Mouse (Mus musculus): ENCODE data around the gene Zfp827. TPM values are rescaled to one million over a fixed set of nuclear protein-coding genes. Genes with fewer than 3 reads are reported as not detected.

Zfp827 gene
- polyA plus RNA-seq, 1 experiment from 2014 or later = 11.4 TPM

DNA sequence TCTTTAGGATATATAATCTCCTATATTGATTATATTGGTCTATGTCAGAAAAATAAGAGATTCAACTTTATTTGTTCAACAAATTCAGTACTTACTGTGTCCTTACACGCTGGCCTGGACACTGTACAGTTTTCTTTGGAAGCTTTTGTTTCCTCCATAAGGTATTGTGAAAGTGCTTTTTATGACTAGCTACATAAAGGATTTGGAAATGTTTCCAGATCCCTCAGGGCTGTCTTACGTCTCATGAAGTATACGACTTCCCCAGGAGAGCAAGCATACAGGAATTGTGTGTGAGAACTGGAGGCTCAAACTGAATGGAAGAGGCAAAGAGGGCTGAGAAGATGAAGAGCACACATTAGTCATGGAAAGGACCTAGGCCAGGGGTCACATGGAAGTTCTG lies 45.1 kb downstream of the Zfp827 start:
- no peak overlapping the region for H3K4me2 ChIP-seq (replicated peaks)
- no peaks in the 10 kb centered on the region for H3K9me3 ChIP-seq
- no peaks in the 10 kb centered on the region for H3K27me3 ChIP-seq (replicated peaks)
- H3K4me1 ChIP-seq = peaks cover 12% of the 10 kb centered on the region
- no peak overlapping the region for H3K9ac ChIP-seq
- H3K27ac ChIP-seq = no peak overlapping the region
- no peak for ATAC-seq (ENCODE audit: low FRiP score, low read depth)
- H3K4me3 ChIP-seq = no peak overlapping the region
- H3K36me3 ChIP-seq = peaks cover 46% of the 10 kb centered on the region
- 70% methylated on average over 3 of the region's 3 CpGs for WGBS

DNA sequence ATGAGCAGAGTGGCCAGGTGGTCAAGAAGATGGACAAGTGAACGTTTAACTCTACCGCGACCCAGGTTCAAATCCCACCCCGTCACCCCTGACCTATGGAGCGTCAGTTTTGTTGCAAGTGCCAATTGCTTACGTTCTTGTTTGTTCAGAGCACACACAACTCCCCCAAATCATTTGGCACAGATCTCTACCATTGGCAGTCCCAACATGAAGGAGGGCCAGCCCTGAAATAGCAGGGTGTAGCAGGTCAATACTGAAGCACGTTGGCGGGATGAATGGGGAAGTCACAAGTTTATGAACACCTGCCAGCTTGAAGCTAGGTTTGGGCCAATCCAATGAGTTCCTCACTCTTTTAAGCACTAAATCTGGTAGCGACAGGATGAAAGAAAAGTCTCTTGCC lies 46.7 kb downstream of the Zfp827 start:
- no peak overlapping the region for H3K9ac ChIP-seq
- no peak overlapping the region for H3K4me3 ChIP-seq
- peaks cover 29% of the 10 kb centered on the region for H3K4me1 ChIP-seq
- ATAC-seq (ENCODE audit: low FRiP score, low read depth) = no peak
- H3K36me3 ChIP-seq = peaks cover 44% of the 10 kb centered on the region
- no peaks in the 10 kb centered on the region for H3K9me3 ChIP-seq
- no peak overlapping the region for H3K27ac ChIP-seq
- 91% methylated on average over 9 of the region's 9 CpGs for WGBS
- no peak overlapping the region for H3K4me2 ChIP-seq (replicated peaks)
- H3K27me3 ChIP-seq (replicated peaks) = no peaks in the 10 kb centered on the region

DNA sequence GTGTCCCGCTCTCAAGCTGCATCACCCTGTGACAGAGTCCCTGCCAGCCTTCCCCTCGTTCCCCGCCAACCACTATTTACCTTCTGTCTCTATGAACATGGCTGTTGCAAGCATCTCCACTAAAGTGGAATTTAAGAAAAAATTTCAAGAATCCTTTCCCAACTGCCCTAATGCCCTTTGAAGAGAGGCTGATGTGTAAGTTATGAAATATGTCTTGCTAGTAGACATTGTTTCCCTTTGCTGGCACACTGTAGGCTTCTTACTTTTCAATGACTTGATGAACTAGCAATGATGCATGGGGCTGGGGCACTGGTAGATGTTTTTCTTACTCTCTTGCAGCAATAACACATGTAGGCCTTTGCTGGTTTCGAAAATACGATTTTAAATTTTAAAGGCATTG lies 49.0 kb downstream of the Zfp827 start:
- peaks cover 31% of the 10 kb centered on the region for H3K4me1 ChIP-seq
- no peak overlapping the region for H3K27ac ChIP-seq
- 88% methylated on average over 5 of the region's 5 CpGs for WGBS
- H3K4me3 ChIP-seq = no peak overlapping the region
- no peak for ATAC-seq (ENCODE audit: low FRiP score, low read depth)
- H3K27me3 ChIP-seq (replicated peaks) = no peaks in the 10 kb centered on the region
- peaks cover 34% of the 10 kb centered on the region for H3K36me3 ChIP-seq
- no peak overlapping the region for H3K4me2 ChIP-seq (replicated peaks)
- no peak overlapping the region for H3K9ac ChIP-seq
- no peaks in the 10 kb centered on the region for H3K9me3 ChIP-seq

DNA sequence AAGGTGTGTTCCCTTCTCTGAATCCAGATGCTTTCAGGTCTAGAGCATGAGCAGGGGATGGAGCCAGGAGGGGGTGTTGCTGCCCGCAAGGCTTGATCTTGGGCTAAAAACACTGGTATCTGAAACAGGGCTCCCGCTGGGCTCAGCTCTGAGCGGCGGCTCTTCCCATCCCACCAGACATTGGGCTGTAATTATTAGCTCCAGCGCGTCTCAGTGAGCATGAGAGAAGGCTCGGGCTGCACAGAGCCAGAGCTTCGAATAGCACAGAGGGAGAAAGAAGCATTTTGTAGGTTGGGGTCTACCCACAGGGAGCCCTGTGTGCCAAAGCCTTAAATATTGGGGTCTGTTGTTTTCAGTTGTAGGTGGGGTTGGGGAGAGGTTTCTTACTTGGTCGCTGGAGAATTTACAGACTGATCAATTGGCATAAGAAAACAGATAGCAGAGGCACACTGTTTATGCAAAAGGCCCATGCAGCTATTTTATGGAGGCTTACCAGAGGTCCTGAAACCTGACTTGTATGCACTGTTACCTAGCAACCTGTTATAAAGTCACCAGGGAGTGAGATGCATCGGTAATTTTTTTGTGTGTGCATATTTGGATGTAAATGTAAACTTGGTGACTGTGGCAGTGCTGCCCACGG lies 50.4 kb downstream of the Zfp827 start:
- WGBS = 14% methylated on average over 11 of the region's 11 CpGs

DNA sequence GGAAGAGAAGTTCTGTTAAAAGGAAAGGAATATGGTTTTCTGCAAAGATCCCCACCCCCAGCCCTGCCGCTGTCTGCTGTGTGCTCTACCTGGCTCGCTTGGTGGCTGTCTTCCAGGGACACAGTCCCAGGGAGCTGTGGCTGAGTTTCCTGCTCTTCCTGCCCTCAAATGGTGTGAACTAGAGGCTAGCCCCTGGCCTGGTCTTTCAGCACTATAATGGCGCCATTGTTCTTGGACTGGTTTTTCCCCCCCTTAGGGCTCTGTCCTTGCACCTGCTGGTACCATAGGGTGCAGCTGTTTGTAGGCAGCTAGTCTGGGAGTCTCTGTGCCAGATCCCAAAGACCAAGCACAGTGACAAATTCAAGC lies 50.9 kb downstream of the Zfp827 start:
- Histone ChIP-seq H3K4me3 (no peak overlapping the region), H3K9me3 (no peaks in the 10 kb centered on the region), H3K4me2 (replicated peaks) (peak overlapping the region; percentile 25; the same call in 1 of the 2 replicates), H3K4me1 (peaks cover 31% of the 10 kb centered on the region), H3K9ac (no peak overlapping the region), H3K27ac (0 out of 2 replicates have a peak overlapping the region, but pooled peaks have one; percentile 72), H3K36me3 (peaks cover 30% of the 10 kb centered on the region), H3K27me3 (replicated peaks) (no peaks in the 10 kb centered on the region)
- 52% methylated on average over 3 of the region's 3 CpGs for WGBS
- peak; percentile 75 for ATAC-seq (ENCODE audit: low FRiP score, low read depth)

More for the DNA sequence above, 50.4 kb downstream of the Zfp827 start:
- Histone ChIP-seq H3K27me3 (replicated peaks) (no peaks in the 10 kb centered on the region), H3K27ac (peak overlapping the region; percentile 72), H3K4me1 (peaks cover 31% of the 10 kb centered on the region), H3K36me3 (peaks cover 30% of the 10 kb centered on the region), H3K4me3 (no peak overlapping the region), H3K9me3 (no peaks in the 10 kb centered on the region), H3K9ac (peak overlapping the region; percentile 8; the same call in 1 of the 2 replicates), H3K4me2 (replicated peaks) (peak overlapping the region; percentile 25)
- peak; percentile 51; the same call in 1 of the 2 replicates for ATAC-seq (ENCODE audit: low FRiP score, low read depth)

DNA sequence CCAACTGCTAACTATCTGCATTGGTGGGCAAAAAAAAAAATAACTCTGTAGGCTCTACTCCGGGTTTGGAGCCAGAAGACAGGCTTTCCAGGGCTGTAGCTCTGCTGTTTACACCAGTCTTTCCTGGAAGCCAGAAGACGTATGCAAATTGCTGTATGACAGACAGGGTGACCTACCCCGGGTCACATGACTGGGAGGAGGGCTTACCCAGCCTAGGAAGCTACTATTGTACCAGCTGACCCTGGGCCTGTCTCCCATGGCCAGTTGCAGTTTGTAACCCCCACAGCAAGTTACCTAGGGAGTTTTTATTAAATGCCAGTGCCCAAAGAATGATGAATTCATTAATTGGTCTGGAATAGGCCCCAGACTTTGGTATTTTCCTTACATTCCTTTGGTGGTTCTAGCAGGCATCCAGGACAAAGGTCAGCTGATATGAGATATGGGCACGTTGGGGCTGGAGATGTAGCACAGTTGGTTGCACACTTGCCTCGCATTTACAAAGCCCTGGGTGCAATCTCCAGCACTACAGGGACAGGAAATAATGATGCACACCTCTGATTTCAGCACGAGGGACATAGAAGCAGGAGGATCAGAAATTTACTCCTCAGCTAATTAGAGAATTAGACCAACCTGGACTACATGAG lies 52.0 kb downstream of the Zfp827 start:
- Histone ChIP-seq H3K36me3 (peaks cover 25% of the 10 kb centered on the region), H3K27me3 (replicated peaks) (no peaks in the 10 kb centered on the region), H3K9me3 (no peaks in the 10 kb centered on the region), H3K4me1 (peaks cover 31% of the 10 kb centered on the region), H3K9ac (no peak overlapping the region), H3K27ac (no peak overlapping the region), H3K4me2 (replicated peaks) (no peak overlapping the region), H3K4me3 (no peak overlapping the region)
- 80% methylated on average over 6 of the region's 6 CpGs for WGBS
- no peak for ATAC-seq (ENCODE audit: low FRiP score, low read depth)

DNA sequence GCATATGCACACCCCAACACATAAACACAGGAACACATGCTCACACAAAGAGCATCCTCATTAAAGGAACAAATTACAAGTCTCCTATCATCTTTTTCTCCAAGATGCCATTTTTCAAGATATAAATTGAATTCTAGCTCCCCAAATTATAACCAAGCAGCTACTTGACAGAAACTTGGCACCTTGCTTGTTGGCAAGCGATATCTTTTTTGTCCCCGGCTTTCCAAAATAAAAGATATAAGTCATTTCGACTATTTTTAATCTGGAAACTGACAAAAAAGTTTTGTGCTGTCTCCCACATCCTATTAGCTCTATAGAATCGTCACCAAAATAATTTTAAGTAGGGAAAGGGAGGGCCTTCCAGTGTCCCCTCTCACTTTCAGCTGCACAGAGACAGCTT lies 53.1 kb downstream of the Zfp827 start:
- peaks cover 31% of the 10 kb centered on the region for H3K4me1 ChIP-seq
- no peaks in the 10 kb centered on the region for H3K27me3 ChIP-seq (replicated peaks)
- H3K27ac ChIP-seq = no peak overlapping the region
- no peak for ATAC-seq (ENCODE audit: low FRiP score, low read depth)
- no peaks in the 10 kb centered on the region for H3K9me3 ChIP-seq
- H3K4me2 ChIP-seq (replicated peaks) = no peak overlapping the region
- H3K9ac ChIP-seq = no peak overlapping the region
- no peak overlapping the region for H3K4me3 ChIP-seq
- H3K36me3 ChIP-seq = peaks cover 18% of the 10 kb centered on the region
- WGBS = 91% methylated on average over 4 of the region's 4 CpGs

DNA sequence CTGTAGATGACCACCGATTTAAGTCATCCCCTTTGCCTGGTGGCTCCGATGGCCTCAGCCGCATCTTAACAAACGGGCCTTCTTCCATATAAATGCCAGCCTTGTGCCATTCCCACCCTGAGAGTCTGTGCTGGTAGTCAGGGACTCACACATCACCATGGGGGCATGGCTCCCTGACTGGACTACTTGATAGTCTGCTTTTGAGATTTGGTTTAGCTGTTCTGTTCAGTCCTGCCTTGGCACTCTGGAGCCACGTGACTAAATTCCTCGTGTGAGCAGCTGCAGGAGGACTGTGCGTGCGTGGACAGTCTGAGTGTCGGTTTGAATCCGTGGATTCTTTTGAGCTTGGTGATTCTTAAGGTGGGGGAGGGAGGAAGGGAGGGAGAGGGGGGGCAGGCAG lies 53.7 kb downstream of the Zfp827 start:
- no peak overlapping the region for H3K9ac ChIP-seq
- H3K27me3 ChIP-seq (replicated peaks) = no peaks in the 10 kb centered on the region
- H3K4me3 ChIP-seq = no peak overlapping the region
- no peaks in the 10 kb centered on the region for H3K9me3 ChIP-seq
- H3K36me3 ChIP-seq = peaks cover 22% of the 10 kb centered on the region
- ATAC-seq (ENCODE audit: low FRiP score, low read depth) = 0 out of 2 replicates have a peak, but pooled peaks have one; percentile 12
- H3K4me1 ChIP-seq = peaks cover 31% of the 10 kb centered on the region
- H3K27ac ChIP-seq = no peak overlapping the region
- no peak overlapping the region for H3K4me2 ChIP-seq (replicated peaks)
- 76% methylated on average over 10 of the region's 10 CpGs for WGBS

DNA sequence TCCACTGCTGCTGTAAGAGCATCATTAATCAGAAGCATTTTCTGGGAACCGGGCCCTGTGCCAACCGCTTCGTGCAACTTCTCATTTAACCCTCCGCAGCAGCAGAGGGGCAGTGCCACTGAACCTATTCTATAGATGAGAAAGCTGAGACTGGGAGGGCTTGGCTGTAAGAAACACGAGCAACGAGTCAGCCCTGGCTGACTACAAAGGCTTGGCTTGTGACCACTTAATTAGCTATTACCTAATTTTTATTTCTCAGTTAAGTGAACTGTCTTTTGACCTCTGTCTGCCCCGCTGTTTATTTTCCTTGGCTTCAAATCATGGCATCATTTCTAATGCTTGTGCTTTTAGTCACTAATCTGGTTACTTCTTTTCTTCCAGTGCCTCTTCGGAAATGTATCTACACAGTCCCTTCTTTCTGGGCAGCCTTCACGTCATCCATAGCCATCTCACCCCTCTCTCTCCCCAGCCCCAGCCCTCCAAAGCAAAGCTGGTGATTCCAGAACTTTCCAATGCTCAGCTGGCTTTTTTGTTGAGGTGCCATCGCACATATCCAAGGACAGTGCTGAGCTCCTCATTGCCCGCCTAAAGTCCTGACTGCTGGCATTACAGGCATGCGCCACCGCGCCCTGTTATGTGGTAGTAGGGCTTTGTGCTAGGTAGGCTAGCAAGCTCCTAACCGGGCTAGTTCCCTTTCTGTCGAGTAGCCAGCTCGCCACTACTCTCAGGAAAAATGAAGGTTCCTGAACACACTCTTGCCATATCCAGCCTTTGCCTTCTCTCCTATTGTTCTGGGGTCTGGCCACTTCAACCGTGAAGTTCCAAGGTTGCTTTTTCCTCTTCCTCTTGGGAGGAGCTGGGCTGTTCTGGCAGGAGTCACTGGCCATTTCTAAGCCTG lies 55.5 kb downstream of the Zfp827 start:
- WGBS = 83% methylated on average over 18 of the region's 18 CpGs
- no peak for ATAC-seq (ENCODE audit: low FRiP score, low read depth)
- no peak overlapping the region for H3K27ac ChIP-seq
- no peak overlapping the region for H3K9ac ChIP-seq
- H3K36me3 ChIP-seq = peaks cover 29% of the 10 kb centered on the region; the same call in 1 of the 2 replicates
- H3K4me3 ChIP-seq = no peak overlapping the region
- no peak overlapping the region for H3K4me2 ChIP-seq (replicated peaks)
- H3K27me3 ChIP-seq (replicated peaks) = no peaks in the 10 kb centered on the region
- no peaks in the 10 kb centered on the region for H3K9me3 ChIP-seq
- H3K4me1 ChIP-seq = peaks cover 15% of the 10 kb centered on the region

DNA sequence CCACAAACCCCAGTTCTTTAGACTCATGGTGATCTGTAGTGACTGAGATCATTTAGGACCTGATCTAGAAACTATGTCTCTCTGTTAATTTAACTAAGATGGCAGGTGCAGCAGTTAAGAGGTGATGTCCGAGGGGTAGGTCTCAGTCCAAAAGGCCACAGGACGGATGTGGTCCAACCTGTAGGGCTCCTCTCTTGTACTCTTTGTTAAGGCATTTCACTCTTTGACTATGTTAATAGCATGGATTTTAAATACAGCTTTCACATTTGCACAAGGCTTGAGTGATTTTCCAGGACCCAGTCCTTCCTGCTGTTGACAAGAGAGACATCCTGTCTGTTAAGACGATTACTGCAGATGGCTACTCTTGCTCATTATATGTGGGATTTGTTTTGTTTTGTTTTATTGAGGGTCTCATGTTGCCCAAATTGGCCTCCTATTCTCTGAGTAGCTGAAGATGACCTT lies 56.2 kb downstream of the Zfp827 start:
- Histone ChIP-seq H3K27ac (no peak overlapping the region), H3K36me3 (peaks cover 32% of the 10 kb centered on the region; the same call in 1 of the 2 replicates), H3K27me3 (replicated peaks) (no peaks in the 10 kb centered on the region), H3K9ac (no peak overlapping the region), H3K4me2 (replicated peaks) (no peak overlapping the region), H3K4me1 (peaks cover 8% of the 10 kb centered on the region), H3K9me3 (no peaks in the 10 kb centered on the region), H3K4me3 (no peak overlapping the region)
- no peak for ATAC-seq (ENCODE audit: low FRiP score, low read depth)
- WGBS = 86% methylated on average over 3 of the region's 3 CpGs

DNA sequence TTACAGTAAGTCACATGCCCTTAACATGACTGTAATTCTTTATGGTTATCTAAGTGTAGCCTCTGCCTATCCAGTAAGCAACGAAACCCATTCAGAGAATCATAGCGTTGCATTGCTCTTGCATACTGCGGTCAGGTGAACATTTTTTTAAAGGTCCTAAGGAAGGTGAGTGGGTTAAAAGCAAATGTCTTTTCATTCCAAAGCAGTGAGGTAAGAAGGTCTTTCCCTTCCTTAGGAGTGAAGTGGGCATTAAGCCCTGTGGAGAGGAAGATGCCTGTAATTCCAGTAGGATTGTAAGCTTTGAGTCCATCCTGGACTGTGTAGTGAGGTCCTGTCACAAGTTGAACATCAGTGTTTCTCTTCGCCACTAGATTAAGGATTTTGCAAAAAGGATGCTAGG lies 66.2 kb downstream of the Zfp827 start:
- 93% methylated on average over 4 of the region's 4 CpGs for whole genome bisulfite sequencing
- peaks cover 16% of the 10 kb centered on the region; the same call in 1 of the 2 replicates for H3K36me3 ChIP-seq

DNA sequence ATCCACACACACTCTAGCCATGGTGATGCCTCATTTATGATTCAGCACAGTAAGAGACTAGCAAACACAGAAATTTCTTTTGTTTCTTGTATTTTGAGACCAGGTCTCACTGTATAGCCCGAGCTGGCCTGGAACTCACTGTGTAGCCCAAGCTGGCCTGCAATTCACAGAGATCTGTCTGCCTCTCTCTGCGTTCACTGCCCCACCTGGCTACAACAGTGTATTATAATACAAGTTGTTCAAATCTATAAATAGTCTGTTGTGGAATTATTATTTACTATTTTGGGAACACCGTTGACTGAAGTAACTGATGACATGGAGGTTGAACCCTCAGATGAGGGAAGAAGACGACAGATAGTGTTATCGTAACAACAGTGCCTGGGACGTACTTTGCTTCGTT lies 66.9 kb downstream of the Zfp827 start:
- Histone ChIP-seq H3K9me3 (no peaks in the 10 kb centered on the region), H3K4me1 (peaks cover 3% of the 10 kb centered on the region; the same call in 1 of the 2 replicates), H3K4me2 (replicated peaks) (no peak overlapping the region), H3K27ac (no peak overlapping the region), H3K4me3 (no peak overlapping the region), H3K36me3 (peaks cover 16% of the 10 kb centered on the region; the same call in 1 of the 2 replicates), H3K9ac (no peak overlapping the region), H3K27me3 (replicated peaks) (no peaks in the 10 kb centered on the region)
- WGBS = 95% methylated on average over 7 of the region's 7 CpGs
- no peak for ATAC-seq (ENCODE audit: low FRiP score, low read depth)

More for the DNA sequence above, 66.2 kb downstream of the Zfp827 start:
- Histone ChIP-seq H3K4me1 (peaks cover 3% of the 10 kb centered on the region; the same call in 1 of the 2 replicates), H3K27me3 (replicated peaks) (no peaks in the 10 kb centered on the region), H3K9ac (no peak overlapping the region), H3K27ac (no peak overlapping the region), H3K4me3 (no peak overlapping the region), H3K4me2 (replicated peaks) (no peak overlapping the region), H3K9me3 (no peaks in the 10 kb centered on the region)
- no peak for ATAC-seq (ENCODE audit: low FRiP score, low read depth)
